8 mouse cellular contexts compared by ENCODE assay signal in genomic region chr13:83737031-83737825, GRCm38 (mm10).
A peak's percentile ranks its signal among the peaks of the same experiment; 100 is the strongest.
DNase-seq lines count a peak whose midpoint lies in the region; ATAC-seq and TF ChIP-seq lines count a peak whose summit lies in the region.

No protein-coding gene starts in this region.

- H3K4me3 ChIP-seq in megakaryocyte, embryonic 14.5 days (replicated peaks): peak overlapping the region; percentile 93
- H3K4me3 ChIP-seq in limb, embryonic 10.5 days: peak overlapping the region; percentile 22; the same call in 1 of the 2 replicates
- H3K4me3 ChIP-seq in liver, postnatal 0 days (ENCODE audit: low read depth, low read length): no peak overlapping the region

- no peak for TF ChIP-seq EP300 in liver, postnatal 0 days (IDR thresholded peaks at IDR 0.05; ENCODE audit: low read depth)

- no peak overlapping the region for H3K9ac ChIP-seq in liver, postnatal 0 days (replicated peaks)

- no peak for TF ChIP-seq CTCF in liver, postnatal 0 days (IDR thresholded peaks at IDR 0.05; ENCODE audit: low read depth)

- ATAC-seq in megakaryocyte, adult 5-6 weeks (ENCODE audit: poor library complexity, severe bottlenecking): no peak
- ATAC-seq in liver, postnatal 0 days: no peak

- H3K36me3 ChIP-seq in megakaryocyte, embryonic 14.5 days (replicated peaks; ENCODE audit: low read length): no peaks in the 10 kb centered on the region
- no peaks in the 10 kb centered on the region for H3K36me3 ChIP-seq in limb, embryonic 10.5 days
- H3K36me3 ChIP-seq in liver, postnatal 0 days (replicated peaks; ENCODE audit: insufficient read depth, low read length): no peaks in the 10 kb centered on the region

- H3K9me3 ChIP-seq in megakaryocyte, embryonic 14.5 days: no peaks in the 10 kb centered on the region
- H3K9me3 ChIP-seq in limb, embryonic 10.5 days (replicated peaks): no peaks in the 10 kb centered on the region
- no peaks in the 10 kb centered on the region for H3K9me3 ChIP-seq in liver, postnatal 0 days (ENCODE audit: low read length)

- H3K27ac ChIP-seq in limb, embryonic 10.5 days: no peak overlapping the region
- H3K27ac ChIP-seq in liver, postnatal 0 days (ENCODE audit: low read depth): no peak overlapping the region

- no peak overlapping the region for H3K4me2 ChIP-seq in liver, postnatal 0 days (ENCODE audit: low read depth, low read length)

- H3K27me3 ChIP-seq in megakaryocyte, embryonic 14.5 days (replicated peaks): peaks cover 82% of the 10 kb centered on the region
- peaks cover 99% of the 10 kb centered on the region for H3K27me3 ChIP-seq in limb, embryonic 10.5 days (ENCODE audit: low read depth, poor library complexity, severe bottlenecking)
- H3K27me3 ChIP-seq in liver, postnatal 0 days (ENCODE audit: insufficient read depth, low read length): peaks cover 81% of the 10 kb centered on the region

- DNase-seq in cerebellum, adult 9-11 months: peak; percentile 29
- DNase-seq in cerebellum, postnatal 4 days (ENCODE audit: low spot score in 2 of 2): no peak
- no peak for DNase-seq in limb, embryonic 10.5 days (ENCODE audit: low spot score)
- DNase-seq in ovary, adult 18-20 months (ENCODE audit: low spot score): no peak
- DNase-seq in liver, postnatal 0 days: no peak
- no peak for DNase-seq in kidney, postnatal 4 days

- 3% methylated on average over 9 of the region's 9 CpGs for WGBS in limb, embryonic 10.5 days
- 12% methylated on average over 9 of the region's 9 CpGs for WGBS in liver, postnatal 0 days (ENCODE audit: insufficient replicate concordance)

- H3K4me1 ChIP-seq in megakaryocyte, embryonic 14.5 days: peaks cover 45% of the 10 kb centered on the region
- peaks cover 17% of the 10 kb centered on the region for H3K4me1 ChIP-seq in limb, embryonic 10.5 days
- H3K4me1 ChIP-seq in liver, postnatal 0 days (ENCODE audit: insufficient read depth): peaks cover 11% of the 10 kb centered on the region; the same call in 1 of the 2 replicates
